Mouse (Mus musculus) layer of hippocampus, adult 2 months (tissue): ENCODE measurements at regions not wholly inside any gene's neighbourhood (a gene's known extent, or its start where the extent isn't known, plus 50 kb on each side); places are given as distances from the start of the nearest gene placed in this dataset.

Source experiments
- DNase-seq, 2 experiments: peaks; one replicate each; pipeline ENCODE4 v3.0.0; 2022; ENCODE audit warnings: low spot score in 2 of 2
- H3K27ac ChIP-seq: fragments of 200-600 bp; 2 replicates; pipeline ENCODE4 v1.8.1; 2022
- H3K4me3 ChIP-seq: fragments of 200-600 bp; 2 replicates; pipeline ENCODE4 v1.8.1; 2022; ENCODE audit warnings: mild to moderate bottlenecking
- CTCF ChIP-seq: fragments of 200-600 bp; conservative IDR thresholded peaks from 2 replicates; pipeline ENCODE4 v1.8.1; 2022; ENCODE audit warnings: antibody characterized with exemption, mild to moderate bottlenecking, moderate library complexity

- H3K27ac ChIP-seq, result no peak overlapping the region
- no peak for TF ChIP-seq CTCF
Measured at GRCm38 (mm10) chr6:36645415-36645814, 164.6 kb downstream of the Ptn start.

GRCm38 (mm10) chr6:36644880-36645279 lies 165.1 kb downstream of the Ptn start:
- H3K4me3 ChIP-seq, result no peak overlapping the region
- no peak for TF ChIP-seq CTCF
- DNase-seq, result no peak
- H3K27ac ChIP-seq, result no peak overlapping the region

More at GRCm38 (mm10) chr6:36645415-36645814, 164.6 kb downstream of the Ptn start:
- no peak for DNase-seq
- no peak overlapping the region for H3K4me3 ChIP-seq

DNA sequence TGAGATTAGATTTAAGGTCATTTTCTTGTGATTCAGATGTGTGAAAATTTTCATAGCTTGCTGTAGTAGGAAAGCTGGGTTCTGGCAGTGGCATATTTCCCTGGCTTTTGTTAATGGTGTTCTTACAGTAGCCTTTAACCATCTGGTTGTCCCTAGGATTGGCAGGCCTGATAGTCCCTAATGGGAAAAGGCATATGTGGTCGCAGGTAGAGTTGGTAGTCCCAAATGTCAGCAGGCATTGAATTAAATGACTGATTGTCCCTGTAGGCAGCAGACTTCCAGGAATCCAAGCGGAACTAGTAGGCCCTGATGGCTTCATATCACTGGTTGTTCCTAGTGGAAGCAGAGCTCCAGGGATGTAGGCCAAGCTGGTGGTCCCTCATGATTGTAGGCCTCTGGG lies 173.0 kb downstream of the Ptn start:
- H3K4me3 ChIP-seq, result no peak overlapping the region
- DNase-seq, result no peak
- TF ChIP-seq CTCF, result no peak
- no peak overlapping the region for H3K27ac ChIP-seq

DNA sequence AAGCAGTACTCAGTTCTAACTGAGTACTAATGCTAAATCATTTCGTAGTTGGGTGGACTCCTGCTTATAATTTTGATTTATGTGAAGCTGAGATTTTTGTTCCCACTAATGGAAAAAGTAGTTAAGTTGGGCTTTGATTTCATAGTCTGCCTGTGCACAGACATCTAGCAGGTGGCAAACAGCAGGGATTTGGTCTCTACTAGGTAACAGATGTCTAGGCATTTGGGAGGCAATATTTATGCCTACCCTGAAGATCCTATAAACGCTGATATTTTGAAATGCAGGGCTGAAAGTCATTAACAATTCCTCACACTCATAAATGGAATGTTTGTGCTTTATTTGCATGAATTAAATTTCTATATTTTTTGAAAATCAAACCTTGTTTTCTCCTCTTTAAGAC lies 182.4 kb downstream of the Ptn start:
- H3K27ac ChIP-seq, result no peak overlapping the region
- peak; percentile 16 to 21 for DNase-seq
- no peak for TF ChIP-seq CTCF
- H3K4me3 ChIP-seq, result no peak overlapping the region

- H3K4me3 ChIP-seq, result no peak overlapping the region
- TF ChIP-seq CTCF, result no peak
- peak in 1 of 2 experiments; percentile 11 for DNase-seq
- no peak overlapping the region for H3K27ac ChIP-seq
Measured at GRCm38 (mm10) chr6:36608281-36608970, 201.6 kb downstream of the Ptn start.

GRCm38 (mm10) chr6:36605578-36606205 lies 204.3 kb downstream of the Ptn start:
- DNase-seq, result peak; percentile 49 to 80
- H3K27ac ChIP-seq, result no peak overlapping the region
- H3K4me3 ChIP-seq, result no peak overlapping the region
- no peak for TF ChIP-seq CTCF

- TF ChIP-seq CTCF, result no peak
- H3K4me3 ChIP-seq, result no peak overlapping the region
- no peak overlapping the region for H3K27ac ChIP-seq
- DNase-seq, result peak in 1 of 2 experiments; percentile 18
Measured at GRCm38 (mm10) chr6:36604802-36605201, 205.2 kb downstream of the Ptn start.

DNA sequence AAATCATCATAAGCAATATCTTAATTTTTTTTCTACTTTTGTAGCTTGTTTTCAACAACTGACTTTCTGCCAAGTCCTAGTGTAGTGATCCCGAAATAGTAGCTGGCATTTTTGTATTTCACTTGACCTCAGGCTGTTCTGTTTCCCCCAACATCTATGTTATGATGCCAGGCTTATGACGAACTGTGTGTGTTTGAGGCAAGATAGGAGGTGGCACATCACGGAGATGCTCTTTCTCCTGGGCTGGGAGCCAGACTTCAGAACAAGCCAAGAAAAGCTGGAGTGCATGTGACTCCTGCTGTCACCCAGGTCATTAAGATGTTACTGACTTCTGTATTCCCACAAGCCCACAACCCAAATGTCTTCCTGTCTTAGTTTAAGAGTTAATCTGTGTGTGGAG lies 208.7 kb downstream of the Chrm2 start:
- no peak for TF ChIP-seq CTCF
- no peak overlapping the region for H3K4me3 ChIP-seq
- no peak for DNase-seq
- H3K27ac ChIP-seq, result no peak overlapping the region

DNA sequence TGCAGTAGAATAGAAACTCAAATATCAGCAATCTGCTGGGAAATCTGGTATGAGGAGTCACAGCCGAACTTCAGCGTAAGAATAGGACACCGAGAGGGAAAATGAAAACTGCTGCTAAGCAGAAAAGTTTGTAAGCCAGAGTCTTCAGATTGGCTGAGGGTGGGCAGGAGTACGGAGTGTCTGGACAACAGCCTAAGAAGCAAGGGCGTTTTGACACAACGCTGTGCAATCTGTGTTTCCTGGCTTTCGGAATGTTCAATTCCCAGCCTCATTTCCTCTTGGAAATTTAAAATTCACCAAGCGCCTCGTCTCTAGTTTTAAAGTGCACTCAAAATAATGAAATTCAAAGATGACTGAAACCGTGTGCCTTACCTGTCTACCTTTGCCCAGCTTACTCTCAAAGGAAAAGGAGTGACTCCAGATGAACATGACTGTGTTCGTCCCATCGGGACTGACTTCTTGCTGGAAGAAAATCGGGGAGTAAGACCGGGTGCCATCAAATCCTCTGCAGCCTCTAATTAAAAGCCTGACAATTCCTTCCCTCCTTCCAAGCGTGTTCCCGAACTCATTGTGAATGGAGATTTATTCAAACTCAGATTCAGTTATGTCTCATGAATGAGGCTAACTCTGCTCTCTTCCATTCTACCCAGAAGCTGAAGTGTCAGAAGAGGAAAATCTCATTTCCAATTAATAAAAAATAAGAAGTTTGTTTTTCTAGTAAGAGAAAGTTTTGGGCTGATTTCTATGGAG lies 203.2 kb downstream of the Chrm2 start:
- Histone ChIP-seq H3K4me3 (peak overlapping the region; percentile 9; the same call in 1 of the 2 replicates), H3K27ac (no peak overlapping the region)
- DNase-seq, result peak in 1 of 2 experiments; percentile 6
- no peak for TF ChIP-seq CTCF

DNA sequence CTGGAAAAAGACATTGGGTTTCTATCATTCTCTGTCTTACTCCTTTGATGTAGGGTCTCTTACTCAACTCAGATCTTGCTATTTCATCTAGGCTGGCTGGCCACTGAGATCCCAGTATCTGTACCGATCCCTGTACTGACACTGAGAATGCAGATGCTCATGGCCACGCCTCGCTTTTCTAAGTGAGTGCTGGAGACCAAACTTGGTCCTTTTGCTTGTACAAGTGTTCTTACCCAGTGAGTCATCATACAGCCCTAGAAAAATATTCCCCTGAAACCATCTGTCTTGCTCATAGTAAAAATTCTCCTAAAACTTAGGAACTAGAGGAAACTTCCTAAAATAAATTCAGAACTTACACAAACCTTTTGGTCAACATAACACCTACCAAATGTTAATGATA lies 193.2 kb downstream of the Chrm2 start:
- TF ChIP-seq CTCF, result no peak
- Histone ChIP-seq H3K4me3 (no peak overlapping the region), H3K27ac (no peak overlapping the region)
- no peak for DNase-seq
